Mouse (Mus musculus) intestine, embryonic 15.5 days (tissue): Measurements from ENCODE around the gene Ndufaf8. TPM values are rescaled to one million over a fixed set of nuclear protein-coding genes. Genes with fewer than 3 reads are reported as not detected.

Source experiments
- ATAC-seq: fragments of 200-750 bp; cut with Nextera tagmentation; 2 replicates; pipeline ENCODE4 v1.8.0; 2017; ENCODE audit warnings: moderate TSS enrichment, moderate library complexity
- H3K27ac ChIP-seq: fragments of 300-500 bp; sonication (generic); 2 replicates; pipeline ENCODE4 v1.5.1; 2015; ENCODE audit warnings: mild to moderate bottlenecking, inconsistent platforms
- H3K27me3 ChIP-seq: fragments of 300-500 bp; sonication (generic); replicated peaks from 2 replicates; pipeline ENCODE4 v1.6.1; 2015; ENCODE audit warnings: inconsistent platforms
- H3K36me3 ChIP-seq: fragments of 300-500 bp; sonication (generic); 2 replicates; pipeline ENCODE4 v1.6.1; 2015; ENCODE audit warnings: inconsistent platforms
- H3K4me1 ChIP-seq: fragments of 300-500 bp; sonication (generic); replicated peaks from 2 replicates; pipeline ENCODE4 v1.6.1; 2015; ENCODE audit warnings: inconsistent platforms
- H3K4me2 ChIP-seq: fragments of 300-500 bp; sonication (generic); replicated peaks from 2 replicates; pipeline ENCODE4 v1.6.1; 2015; ENCODE audit warnings: mild to moderate bottlenecking, inconsistent platforms
- H3K4me3 ChIP-seq: fragments of 300-500 bp; sonication (generic); replicated peaks from 2 replicates; pipeline ENCODE4 v1.5.1; 2015; ENCODE audit warnings: inconsistent platforms
- H3K9ac ChIP-seq: fragments of 300-500 bp; sonication (generic); 2 replicates; pipeline ENCODE4 v1.6.1; 2015; ENCODE audit warnings: inconsistent platforms
- H3K9me3 ChIP-seq: fragments of 300-500 bp; sonication (generic); 2 replicates; pipeline ENCODE4 v1.6.1; 2016; ENCODE audit warnings: inconsistent platforms
- WGBS: fragments of 180-500 bp; shearing (Covaris S2); methylation state at CpG from one replicate; pipeline ENCODE4 v1.1.7; 2015; 5-methylcytosine and 5-hydroxymethylcytosine counted together
- polyA plus RNA-seq: library from polyadenylated mRNA; unstranded; fragments of >200 nt; fragmentation: Nextera tagmentation; extraction: Ambion mirVana; gene quantifications from 2 replicates; pipeline ENCODE4 v1.2.1, GENCODE M21; 2015

Gene Ndufaf8
- 90.8 and 109 TPM in 2 replicates for polyA plus RNA-seq

DNA sequence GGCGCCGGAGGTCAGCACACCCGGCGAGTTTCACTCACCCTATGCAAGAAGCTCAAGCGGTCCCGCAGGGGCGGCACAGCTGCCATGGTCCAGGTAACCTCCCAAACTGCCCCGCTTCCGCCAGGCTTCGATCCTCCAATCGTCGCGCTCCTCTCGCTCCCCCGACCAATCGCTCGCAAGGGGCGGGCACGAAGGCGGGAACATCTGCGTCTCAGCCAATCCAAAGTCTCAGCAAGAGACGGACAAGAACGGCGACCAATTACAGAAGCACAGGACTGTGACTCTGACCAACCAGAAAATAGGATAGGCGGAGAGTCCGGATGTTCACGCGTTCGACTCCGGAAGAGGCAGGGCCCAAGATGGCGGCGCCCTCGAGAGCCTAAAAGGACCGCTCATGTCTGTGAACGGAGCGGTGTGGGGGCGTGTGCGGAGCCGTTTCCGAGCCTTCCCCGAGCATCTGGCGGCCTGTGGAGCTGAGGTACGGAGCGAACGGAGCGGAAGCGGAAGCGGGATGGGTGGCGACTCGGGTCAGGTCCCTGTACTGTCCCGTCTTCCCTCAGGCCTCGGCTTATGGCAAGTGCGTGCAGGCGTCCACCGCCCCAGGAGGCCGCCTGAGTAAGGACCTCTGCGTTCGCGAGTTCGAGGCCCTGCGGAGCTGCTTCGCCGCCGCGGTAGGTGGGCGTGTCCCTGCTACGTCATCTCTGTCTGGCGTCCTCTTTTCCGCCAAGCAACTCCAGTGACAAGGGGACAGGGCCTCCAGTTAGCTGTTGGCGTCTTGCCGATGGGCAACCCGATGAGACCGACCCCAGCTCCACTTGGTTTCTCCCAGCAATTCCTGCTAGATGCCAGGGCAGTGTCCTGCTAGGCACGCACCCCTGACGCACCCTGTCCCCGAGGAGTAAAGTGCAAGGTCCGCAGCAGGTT, at the start of gene Ndufaf8, which contains the start of gene Tepsin:
TSS of gene Ndufaf8 (plus strand) at position 341 of the 924 bp plus-strand sequence.
TSS of gene Tepsin (minus strand) at position 144 of the 924 bp plus-strand sequence.
- Histone ChIP-seq H3K4me3 (peak within 1 kb of the TSS; percentile 85), H3K27me3 (no peaks in the 10 kb centered on the region), H3K4me1 (peaks cover 16% of the 10 kb centered on the region), H3K36me3 (peaks cover 8% of the 10 kb centered on the region; the same call in 1 of the 2 replicates), H3K9me3 (no peaks in the 10 kb centered on the region), H3K27ac (peak within 1 kb of the TSS; percentile 98), H3K9ac (peak within 1 kb of the TSS; percentile 85), H3K4me2 (peak within 1 kb of the TSS; percentile 87)
- WGBS: under 1% methylated on average over 77 of the region's 77 CpGs
- peak; percentile 97 for ATAC-seq

DNA sequence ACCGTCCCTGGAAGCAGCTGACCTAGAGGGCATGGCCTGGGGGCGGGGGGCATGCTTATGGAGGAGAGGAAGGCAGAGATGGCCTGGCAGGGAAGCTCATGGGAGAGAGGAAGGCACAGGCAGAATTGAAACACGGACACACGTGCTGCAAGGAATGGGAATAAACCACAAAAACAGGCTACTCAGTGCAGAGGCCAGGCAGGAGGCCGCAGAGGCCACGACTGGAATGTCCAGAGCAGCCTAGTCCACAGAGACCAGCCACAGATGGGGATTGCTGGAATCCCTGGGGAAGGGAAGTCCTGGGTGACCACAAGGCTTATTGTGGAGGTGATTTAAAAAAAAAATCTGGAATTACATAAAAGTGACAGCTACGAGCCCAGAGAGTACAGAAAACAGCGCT, 49.7 kb upstream of the Ndufaf8 start:
- no peak overlapping the region for H3K4me2 ChIP-seq
- peaks cover 40% of the 10 kb centered on the region for H3K4me1 ChIP-seq
- H3K36me3 ChIP-seq: no peaks in the 10 kb centered on the region
- 79% methylated on average over 8 of the region's 8 CpGs for WGBS
- H3K4me3 ChIP-seq: no peak overlapping the region
- H3K9ac ChIP-seq: no peak overlapping the region
- H3K27ac ChIP-seq: no peak overlapping the region
- H3K27me3 ChIP-seq: peaks cover 27% of the 10 kb centered on the region
- no peaks in the 10 kb centered on the region for H3K9me3 ChIP-seq
- no peak for ATAC-seq

DNA sequence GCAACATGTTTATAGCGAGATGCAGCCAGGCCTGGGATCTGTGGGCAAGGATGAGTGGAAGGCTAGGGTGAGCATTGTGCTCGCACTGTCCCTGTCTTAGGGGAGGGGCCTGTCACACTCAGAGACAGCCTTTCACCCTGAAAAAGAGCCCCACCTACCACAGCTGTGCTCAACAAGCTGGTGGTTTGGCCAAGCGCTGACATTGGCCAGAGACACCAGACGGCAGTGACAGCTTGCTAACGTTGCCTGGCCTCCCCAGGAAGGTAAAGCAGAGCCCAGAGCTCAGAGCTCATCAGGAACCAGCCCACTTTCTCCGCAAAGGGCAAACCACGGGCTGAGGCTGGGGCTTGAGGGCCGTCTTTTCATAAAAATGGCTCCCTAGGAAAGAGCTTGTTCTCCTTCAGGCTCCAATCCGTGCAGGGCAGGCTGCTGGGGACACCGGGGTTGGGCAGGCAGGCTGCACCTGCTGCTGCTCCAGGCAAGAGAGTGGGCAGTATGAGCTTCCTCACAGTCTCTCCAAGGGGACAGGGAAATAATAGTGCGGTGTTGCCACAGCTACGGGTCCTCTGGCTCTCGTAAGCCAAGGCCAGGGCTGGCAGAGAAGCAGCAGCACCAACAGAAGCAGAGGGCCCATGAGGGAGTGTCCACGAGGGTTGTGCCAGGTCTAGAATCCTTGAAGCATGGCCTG, 47.5 kb upstream of the Ndufaf8 start:
- Histone ChIP-seq H3K9me3 (no peaks in the 10 kb centered on the region), H3K4me2 (no peak overlapping the region), H3K36me3 (no peaks in the 10 kb centered on the region), H3K4me3 (no peak overlapping the region), H3K27ac (peak overlapping the region; percentile 27; the same call in 1 of the 2 replicates), H3K4me1 (peaks cover 33% of the 10 kb centered on the region), H3K27me3 (peaks cover 22% of the 10 kb centered on the region), H3K9ac (no peak overlapping the region)
- no peak; the same call in 1 of the 2 replicates for ATAC-seq
- 44% methylated on average over 14 of the region's 14 CpGs for WGBS

DNA sequence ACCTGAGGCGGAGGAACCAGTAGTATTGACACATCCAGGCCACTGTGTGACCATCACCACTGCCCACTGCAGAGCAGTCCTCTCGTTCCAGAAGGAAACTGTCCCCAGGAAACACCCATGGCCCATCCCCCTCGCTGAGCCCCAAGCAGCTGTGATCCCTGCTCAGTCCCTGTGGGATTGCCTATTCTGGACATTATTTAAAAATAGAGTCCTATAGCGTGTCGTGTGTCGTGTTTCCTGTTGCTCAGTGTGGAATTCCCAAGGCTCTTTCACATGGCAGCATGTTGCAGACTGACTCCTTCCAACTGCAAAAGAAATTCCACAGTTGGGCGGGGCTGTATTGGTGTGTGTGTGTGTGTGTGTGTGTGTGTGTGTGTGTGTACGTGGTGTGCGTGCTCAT, 46.5 kb upstream of the Ndufaf8 start:
- Histone ChIP-seq H3K4me1 (peaks cover 25% of the 10 kb centered on the region), H3K4me2 (no peak overlapping the region), H3K9me3 (no peaks in the 10 kb centered on the region), H3K9ac (no peak overlapping the region), H3K27ac (no peak overlapping the region), H3K27me3 (peaks cover 15% of the 10 kb centered on the region), H3K4me3 (no peak overlapping the region), H3K36me3 (no peaks in the 10 kb centered on the region)
- WGBS: 61% methylated on average over 9 of the region's 9 CpGs
- no peak for ATAC-seq

DNA sequence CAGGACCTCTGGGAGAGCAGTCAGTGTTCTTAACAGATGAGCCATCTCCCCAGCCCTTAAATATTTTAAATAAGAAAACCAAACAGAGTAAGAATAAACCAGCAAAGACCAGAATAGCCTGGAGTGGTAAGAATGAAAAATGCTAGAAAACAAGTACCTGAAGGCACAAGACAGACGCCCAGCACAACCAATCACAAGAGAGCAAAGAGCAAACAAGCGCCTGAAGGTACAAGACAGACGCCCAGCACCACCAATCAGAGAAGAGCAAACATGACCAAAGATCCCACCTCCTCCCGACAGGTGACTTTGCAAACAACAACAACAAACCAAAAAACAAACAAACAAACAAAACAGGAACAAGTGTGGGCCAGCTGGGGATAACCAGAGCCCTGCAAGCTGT, 44.9 kb upstream of the Ndufaf8 start:
- Histone ChIP-seq H3K4me2 (no peak overlapping the region), H3K9ac (no peak overlapping the region), H3K4me3 (no peak overlapping the region), H3K4me1 (peaks cover 14% of the 10 kb centered on the region), H3K27me3 (no peaks in the 10 kb centered on the region), H3K36me3 (no peaks in the 10 kb centered on the region), H3K9me3 (no peaks in the 10 kb centered on the region), H3K27ac (no peak overlapping the region)
- no peak for ATAC-seq
- 75% methylated on average over 4 of the region's 4 CpGs for WGBS

DNA sequence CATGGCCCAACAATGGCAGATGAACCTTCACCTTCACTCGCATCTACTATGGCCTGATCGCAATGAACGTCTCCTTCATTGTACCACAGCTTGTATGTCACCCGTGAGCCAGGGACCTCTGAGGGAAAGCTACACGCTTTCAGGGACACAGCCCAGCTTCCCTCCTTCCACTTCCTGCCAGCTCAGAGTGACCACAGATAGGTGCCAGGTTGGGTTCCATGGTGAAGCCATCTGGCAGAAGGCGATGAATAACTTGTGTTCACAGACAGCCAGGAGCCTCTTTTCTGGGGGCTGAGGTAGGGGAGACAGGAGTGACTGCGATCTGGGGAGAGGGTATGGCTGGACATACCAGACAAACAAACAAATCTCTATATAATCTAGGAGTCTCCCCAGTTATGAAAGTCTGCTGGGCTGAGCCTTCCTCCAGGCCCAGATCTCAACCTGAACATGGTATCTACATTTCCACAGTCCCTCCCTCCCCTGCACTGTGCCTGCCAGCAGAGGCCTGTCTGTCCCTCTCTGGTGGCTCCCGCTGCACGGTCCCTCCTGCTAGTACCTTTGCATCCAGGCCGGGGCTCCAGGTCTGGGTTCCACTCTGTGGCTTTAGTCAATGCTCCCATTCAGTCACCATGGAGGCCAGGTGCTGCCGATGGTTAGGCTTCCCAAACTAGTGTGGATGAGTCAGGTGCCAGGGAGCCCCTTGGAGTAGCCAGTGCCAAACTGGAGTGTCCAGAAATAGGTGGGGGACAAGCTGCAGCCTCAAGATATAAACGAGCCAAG, 42.6 kb upstream of the Ndufaf8 start:
- ATAC-seq: no peak
- Histone ChIP-seq H3K9me3 (no peaks in the 10 kb centered on the region), H3K4me1 (peaks cover 10% of the 10 kb centered on the region), H3K36me3 (no peaks in the 10 kb centered on the region), H3K27ac (no peak overlapping the region), H3K27me3 (no peaks in the 10 kb centered on the region), H3K4me2 (no peak overlapping the region), H3K9ac (no peak overlapping the region), H3K4me3 (no peak overlapping the region)
- 84% methylated on average over 12 of the region's 12 CpGs for WGBS

DNA sequence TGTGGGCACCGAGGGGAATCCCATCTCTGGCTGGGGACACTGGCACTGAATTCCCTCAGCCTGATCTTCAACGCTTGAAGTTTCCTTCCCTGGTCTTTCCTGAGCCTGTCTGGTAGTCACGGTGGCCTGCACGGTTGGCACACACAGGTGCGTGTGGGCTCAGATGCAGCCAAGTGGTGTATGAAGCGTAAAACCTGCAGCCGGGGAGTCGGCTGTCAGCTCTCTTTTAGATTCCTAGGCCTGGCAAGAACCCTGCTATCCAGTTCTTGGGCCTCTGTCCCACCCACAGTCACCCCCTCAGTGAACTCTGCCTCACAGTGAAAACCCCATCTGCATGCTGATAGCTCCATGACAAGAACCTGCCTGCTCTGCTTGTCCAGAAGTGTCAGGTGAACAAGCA, 38.1 kb upstream of the Ndufaf8 start:
- WGBS: 71% methylated on average over 8 of the region's 8 CpGs
- Histone ChIP-seq H3K36me3 (0 out of 2 replicates have a peak, but pooled peaks cover 4% of the 10 kb centered on the region), H3K4me1 (no peaks in the 10 kb centered on the region), H3K9me3 (no peaks in the 10 kb centered on the region), H3K4me2 (no peak overlapping the region), H3K27ac (no peak overlapping the region), H3K27me3 (no peaks in the 10 kb centered on the region), H3K4me3 (no peak overlapping the region), H3K9ac (no peak overlapping the region)
- ATAC-seq: no peak

DNA sequence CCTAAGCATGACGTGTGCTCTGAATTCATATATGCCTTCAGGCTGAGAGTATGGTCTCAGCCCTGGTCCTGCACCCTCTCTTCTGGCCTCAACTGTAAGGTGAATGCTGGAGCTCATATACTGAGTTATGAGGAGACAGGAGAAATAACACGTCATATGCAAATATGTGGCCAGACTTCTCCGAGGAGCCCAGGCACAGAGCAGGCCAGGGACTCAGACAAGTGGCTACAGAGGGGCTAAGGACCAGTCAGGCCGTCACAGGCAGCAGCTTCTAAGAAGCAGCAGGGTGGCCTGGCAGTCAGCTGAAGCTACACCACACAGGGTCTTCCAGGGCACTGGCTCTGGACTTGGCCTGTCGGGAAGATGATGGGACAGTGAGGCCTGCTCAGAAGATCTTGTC, 35.4 kb upstream of the Ndufaf8 start:
- H3K4me3 ChIP-seq: no peak overlapping the region
- H3K4me1 ChIP-seq: 0 out of 2 replicates have a peak, but pooled peaks cover 2% of the 10 kb centered on the region
- no peak overlapping the region for H3K4me2 ChIP-seq
- H3K36me3 ChIP-seq: peaks cover 16% of the 10 kb centered on the region; the same call in 1 of the 2 replicates
- H3K9ac ChIP-seq: no peak overlapping the region
- H3K27ac ChIP-seq: no peak overlapping the region
- WGBS: 79% methylated on average over 5 of the region's 5 CpGs
- no peaks in the 10 kb centered on the region for H3K9me3 ChIP-seq
- ATAC-seq: no peak
- no peaks in the 10 kb centered on the region for H3K27me3 ChIP-seq

DNA sequence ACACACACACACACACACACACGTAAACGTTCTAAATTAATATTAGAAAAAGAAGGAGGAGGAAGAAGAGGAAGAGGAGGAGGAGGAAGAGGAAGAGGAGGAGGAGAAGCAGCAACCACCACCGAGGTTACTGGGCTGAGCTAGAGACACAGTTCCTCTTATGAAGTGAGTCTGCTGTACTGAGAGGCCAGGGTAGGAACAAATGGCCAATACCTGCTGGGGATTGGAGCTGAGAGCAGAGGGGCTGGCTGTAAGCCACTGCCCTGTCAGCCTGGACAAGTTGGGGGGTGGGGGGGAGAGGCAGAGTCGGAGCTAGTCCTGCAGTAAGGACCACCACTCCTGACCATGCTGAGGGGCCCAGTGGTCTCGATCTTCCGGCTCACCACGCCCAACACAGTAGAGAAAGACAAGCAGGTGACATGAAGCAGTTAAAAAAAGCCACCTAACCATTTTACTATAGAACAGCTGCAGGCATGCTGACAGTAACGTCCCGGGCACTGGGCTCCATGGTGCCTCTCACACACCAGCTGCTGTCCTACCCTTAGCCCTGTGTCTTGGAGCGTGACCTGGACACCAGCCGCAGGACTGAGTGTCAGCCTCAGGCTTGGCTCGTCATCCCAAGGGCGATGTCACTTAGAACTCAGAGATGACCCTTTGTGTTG, 34.6 kb upstream of the Ndufaf8 start:
- no peak overlapping the region for H3K4me3 ChIP-seq
- H3K4me2 ChIP-seq: no peak overlapping the region
- no peak overlapping the region for H3K27ac ChIP-seq
- no peaks in the 10 kb centered on the region for H3K27me3 ChIP-seq
- 0 out of 2 replicates have a peak, but pooled peaks cover 2% of the 10 kb centered on the region for H3K4me1 ChIP-seq
- no peak for ATAC-seq
- H3K9ac ChIP-seq: no peak overlapping the region
- no peaks in the 10 kb centered on the region for H3K9me3 ChIP-seq
- WGBS: 85% methylated on average over 13 of the region's 13 CpGs
- peaks cover 17% of the 10 kb centered on the region; the same call in 1 of the 2 replicates for H3K36me3 ChIP-seq

DNA sequence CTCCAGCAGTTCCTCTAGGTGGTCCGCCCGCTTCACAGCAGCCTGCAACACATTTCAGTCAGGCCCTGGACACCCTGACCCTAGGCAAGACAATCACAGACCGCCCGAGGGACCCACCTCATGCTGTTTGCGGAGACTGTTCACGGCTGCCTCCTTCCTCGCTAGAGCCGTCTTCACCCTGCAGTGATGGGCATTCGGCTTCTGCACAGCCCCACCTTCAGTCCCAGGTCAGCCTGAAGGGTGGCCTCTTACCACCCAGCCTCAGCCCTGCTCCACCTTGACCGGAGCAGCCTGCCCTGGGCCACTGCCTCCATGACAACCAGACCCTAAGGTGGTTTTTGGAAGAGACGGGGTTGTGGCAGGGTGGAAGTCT, 34.1 kb upstream of the Ndufaf8 start:
- Histone ChIP-seq H3K4me2 (no peak overlapping the region), H3K9ac (no peak overlapping the region), H3K27me3 (no peaks in the 10 kb centered on the region), H3K36me3 (peaks cover 17% of the 10 kb centered on the region; the same call in 1 of the 2 replicates), H3K4me3 (no peak overlapping the region), H3K4me1 (peaks cover 6% of the 10 kb centered on the region; the same call in 1 of the 2 replicates), H3K27ac (no peak overlapping the region), H3K9me3 (no peaks in the 10 kb centered on the region)
- ATAC-seq: no peak
- WGBS: 90% methylated on average over 11 of the region's 11 CpGs

DNA sequence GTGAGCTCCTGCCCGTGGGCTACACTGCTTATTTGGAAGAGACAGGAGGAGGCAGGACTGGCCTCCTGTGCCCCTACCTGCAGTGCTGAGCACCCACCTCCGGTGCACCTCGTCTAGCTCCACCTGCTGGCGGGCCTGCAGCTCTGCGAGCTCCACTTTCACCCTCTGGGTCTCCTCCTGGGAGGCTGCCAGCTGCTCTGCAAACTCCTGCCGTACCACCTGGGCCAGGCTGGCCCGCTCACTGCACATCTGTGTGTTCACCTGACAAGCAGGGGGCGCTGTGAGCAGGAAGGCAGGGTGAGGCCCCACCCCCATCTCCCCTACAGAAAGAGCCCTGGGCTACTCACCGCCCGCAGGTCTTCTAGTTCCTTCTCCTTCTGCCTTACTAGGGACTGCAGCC, 33.4 kb upstream of the Ndufaf8 start:
- H3K9me3 ChIP-seq: no peaks in the 10 kb centered on the region
- ATAC-seq: peak; percentile 48
- H3K4me2 ChIP-seq: no peak overlapping the region
- no peaks in the 10 kb centered on the region for H3K27me3 ChIP-seq
- peaks cover 20% of the 10 kb centered on the region; the same call in 1 of the 2 replicates for H3K36me3 ChIP-seq
- H3K4me3 ChIP-seq: no peak overlapping the region
- H3K4me1 ChIP-seq: peaks cover 7% of the 10 kb centered on the region; the same call in 1 of the 2 replicates
- H3K27ac ChIP-seq: no peak overlapping the region
- H3K9ac ChIP-seq: no peak overlapping the region
- whole genome bisulfite sequencing: 35% methylated on average over 10 of the region's 10 CpGs
